Mouse (Mus musculus): ENCODE results near the gene Cirbp. TPM values are rescaled to one million over a fixed set of nuclear protein-coding genes. Genes with fewer than 3 reads are reported as not detected.

Gene Cirbp
- total and polyA plus RNA-seq, 2 experiments: 25.9 to 37.0 TPM

GRCm38 (mm10) chr10:80131316-80131951 is 34.4 kb upstream of the Cirbp start:
- Histone ChIP-seq H3K9ac (ENCODE audit: low read depth, low read length) (no peak overlapping the region), H3K79me2 (ENCODE audit: control insufficient read depth, insufficient read depth, low read length) (peaks cover 7% of the 10 kb centered on the region), H3K27ac (replicated peaks; ENCODE audit: insufficient read depth, low read depth, low read length) (peak overlapping the region; percentile 76; the same call in 1 of the 2 replicates), H3K4me3 (ENCODE audit: insufficient read depth, low read depth, low read length) (no peak overlapping the region), H3K36me3 (ENCODE audit: control insufficient read depth, insufficient read depth, low read length) (peaks cover 3% of the 10 kb centered on the region; the same call in 1 of the 2 replicates), H3K4me1 (ENCODE audit: control insufficient read depth, insufficient read depth, low read length) (peaks cover 25% of the 10 kb centered on the region), H3K27me3 (ENCODE audit: control insufficient read depth, insufficient read depth, low read length) (no peaks in the 10 kb centered on the region)
- no peak for TF ChIP-seq POLR2A (IDR thresholded peaks at IDR 0.05; ENCODE audit: extremely low read depth, insufficient read depth, low read length)
- no peak for TF ChIP-seq CTCF (IDR thresholded peaks at IDR 0.05; ENCODE audit: low read depth, low read length)
- 74% methylated on average over 55 of the region's 55 CpGs for WGBS
- no peak for DNase-seq (ENCODE audit: extremely low read depth, low read depth, low spot score)

GRCm38 (mm10) chr10:80131952-80132350 is 33.8 kb upstream of the Cirbp start:
- peaks cover 7% of the 10 kb centered on the region for H3K79me2 ChIP-seq (ENCODE audit: control insufficient read depth, insufficient read depth, low read length)
- 90% methylated on average over 27 of the region's 27 CpGs for WGBS
- H3K4me3 ChIP-seq (ENCODE audit: insufficient read depth, low read depth, low read length): no peak overlapping the region
- no peak overlapping the region for H3K27ac ChIP-seq (replicated peaks; ENCODE audit: insufficient read depth, low read depth, low read length)
- TF ChIP-seq POLR2A (IDR thresholded peaks at IDR 0.05; ENCODE audit: extremely low read depth, insufficient read depth, low read length): no peak
- TF ChIP-seq CTCF (IDR thresholded peaks at IDR 0.05; ENCODE audit: low read depth, low read length): no peak
- no peak for DNase-seq (ENCODE audit: extremely low read depth, low read depth, low spot score)
- peaks cover 28% of the 10 kb centered on the region for H3K4me1 ChIP-seq (ENCODE audit: control insufficient read depth, insufficient read depth, low read length)
- H3K9ac ChIP-seq (ENCODE audit: low read depth, low read length): no peak overlapping the region
- H3K36me3 ChIP-seq (ENCODE audit: control insufficient read depth, insufficient read depth, low read length): peaks cover 3% of the 10 kb centered on the region; the same call in 1 of the 2 replicates
- no peaks in the 10 kb centered on the region for H3K27me3 ChIP-seq (ENCODE audit: control insufficient read depth, insufficient read depth, low read length)

GRCm38 (mm10) chr10:80133226-80133849 is 32.4 kb upstream of the Cirbp start:
- Histone ChIP-seq H3K36me3 (ENCODE audit: control insufficient read depth, insufficient read depth, low read length) (no peaks in the 10 kb centered on the region; the same call in 1 of the 2 replicates), H3K27ac (replicated peaks; ENCODE audit: insufficient read depth, low read depth, low read length) (no peak overlapping the region), H3K79me2 (ENCODE audit: control insufficient read depth, insufficient read depth, low read length) (peaks cover 7% of the 10 kb centered on the region; the same call in 1 of the 2 replicates), H3K9ac (ENCODE audit: low read depth, low read length) (no peak overlapping the region), H3K4me3 (ENCODE audit: insufficient read depth, low read depth, low read length) (no peak overlapping the region), H3K4me1 (ENCODE audit: control insufficient read depth, insufficient read depth, low read length) (peaks cover 36% of the 10 kb centered on the region), H3K27me3 (ENCODE audit: control insufficient read depth, insufficient read depth, low read length) (no peaks in the 10 kb centered on the region)
- DNase-seq (ENCODE audit: extremely low read depth, low read depth, low spot score): no peak
- 39% methylated on average over 8 of the region's 8 CpGs for WGBS
- no peak for TF ChIP-seq POLR2A (IDR thresholded peaks at IDR 0.05; ENCODE audit: extremely low read depth, insufficient read depth, low read length)
- TF ChIP-seq CTCF (IDR thresholded peaks at IDR 0.05; ENCODE audit: low read depth, low read length): peak; percentile 44

GRCm38 (mm10) chr10:80134421-80134820 is 31.4 kb upstream of the Cirbp start:
- TF ChIP-seq CTCF (IDR thresholded peaks at IDR 0.05; ENCODE audit: low read depth, low read length) (no peak), POLR2A (IDR thresholded peaks at IDR 0.05; ENCODE audit: extremely low read depth, insufficient read depth, low read length) (no peak)
- peaks cover 7% of the 10 kb centered on the region; the same call in 1 of the 2 replicates for H3K79me2 ChIP-seq (ENCODE audit: control insufficient read depth, insufficient read depth, low read length)
- H3K9ac ChIP-seq (ENCODE audit: low read depth, low read length): no peak overlapping the region
- no peaks in the 10 kb centered on the region for H3K27me3 ChIP-seq (ENCODE audit: control insufficient read depth, insufficient read depth, low read length)
- H3K27ac ChIP-seq (replicated peaks; ENCODE audit: insufficient read depth, low read depth, low read length): no peak overlapping the region
- no peak overlapping the region for H3K4me3 ChIP-seq (ENCODE audit: insufficient read depth, low read depth, low read length)
- H3K4me1 ChIP-seq (ENCODE audit: control insufficient read depth, insufficient read depth, low read length): peaks cover 31% of the 10 kb centered on the region
- H3K36me3 ChIP-seq (ENCODE audit: control insufficient read depth, insufficient read depth, low read length): no peaks in the 10 kb centered on the region
- 86% methylated on average over 9 of the region's 9 CpGs for WGBS
- no peak for DNase-seq (ENCODE audit: extremely low read depth, low read depth, low spot score)

- Histone ChIP-seq H3K27ac (replicated peaks; ENCODE audit: insufficient read depth, low read depth, low read length) (no peak overlapping the region), H3K4me1 (ENCODE audit: control insufficient read depth, insufficient read depth, low read length) (peaks cover 25% of the 10 kb centered on the region), H3K79me2 (ENCODE audit: control insufficient read depth, insufficient read depth, low read length) (peaks cover 7% of the 10 kb centered on the region; the same call in 1 of the 2 replicates), H3K36me3 (ENCODE audit: control insufficient read depth, insufficient read depth, low read length) (no peaks in the 10 kb centered on the region), H3K4me3 (ENCODE audit: insufficient read depth, low read depth, low read length) (no peak overlapping the region), H3K27me3 (ENCODE audit: control insufficient read depth, insufficient read depth, low read length) (no peaks in the 10 kb centered on the region), H3K9ac (ENCODE audit: low read depth, low read length) (no peak overlapping the region)
- TF ChIP-seq CTCF (IDR thresholded peaks at IDR 0.05; ENCODE audit: low read depth, low read length) (no peak), POLR2A (IDR thresholded peaks at IDR 0.05; ENCODE audit: extremely low read depth, insufficient read depth, low read length) (no peak)
- DNase-seq (ENCODE audit: extremely low read depth, low read depth, low spot score): no peak
- WGBS: 86% methylated on average over 10 of the region's 10 CpGs
These were observed 30.6 kb upstream of the Cirbp start for GRCm38 (mm10) chr10:80135161-80135560.

GRCm38 (mm10) chr10:80135641-80136040 is 30.1 kb upstream of the Cirbp start:
- Histone ChIP-seq H3K4me1 (ENCODE audit: control insufficient read depth, insufficient read depth, low read length) (peaks cover 23% of the 10 kb centered on the region), H3K27ac (replicated peaks; ENCODE audit: insufficient read depth, low read depth, low read length) (no peak overlapping the region), H3K4me3 (ENCODE audit: insufficient read depth, low read depth, low read length) (no peak overlapping the region), H3K79me2 (ENCODE audit: control insufficient read depth, insufficient read depth, low read length) (peaks cover 7% of the 10 kb centered on the region; the same call in 1 of the 2 replicates), H3K9ac (ENCODE audit: low read depth, low read length) (no peak overlapping the region), H3K36me3 (ENCODE audit: control insufficient read depth, insufficient read depth, low read length) (no peaks in the 10 kb centered on the region), H3K27me3 (ENCODE audit: control insufficient read depth, insufficient read depth, low read length) (no peaks in the 10 kb centered on the region)
- peak; percentile 68 for DNase-seq (ENCODE audit: extremely low read depth, low read depth, low spot score)
- 62% methylated on average over 1 of the region's 1 CpGs for WGBS
- TF ChIP-seq CTCF (IDR thresholded peaks at IDR 0.05; ENCODE audit: low read depth, low read length): no peak
- no peak for TF ChIP-seq POLR2A (IDR thresholded peaks at IDR 0.05; ENCODE audit: extremely low read depth, insufficient read depth, low read length)
